Mouse (Mus musculus) intestine, embryonic 14.5 days (tissue): ENCODE measurements around the gene Med15. TPM values are rescaled to one million over a fixed set of nuclear protein-coding genes. Genes with fewer than 3 reads are reported as not detected.
"Not testable (repeated sequence)": the region's sequence is repeated elsewhere in the genome, so short reads cannot be mapped to it uniquely, and the experiment has no call there.

Experiments used
- ATAC-seq: fragments of 200-750 bp; cut with Nextera tagmentation; replicated peaks from 2 replicates; pipeline ENCODE4 v1.8.0; 2017; ENCODE audit warnings: low read depth, moderate number of reproducible peaks, moderate TSS enrichment, moderate library complexity; ENCODE audit not compliant: low FRiP score, low TSS enrichment
- DNase-seq: peaks from one replicate; pipeline ENCODE4 v3.0.0-alpha.2; 2018; ENCODE audit warnings: low spot score
- H3K27ac ChIP-seq: fragments of 300-500 bp; sonication (generic); 2 replicates; pipeline ENCODE4 v1.5.1; 2014; ENCODE audit warnings: low read depth, mild to moderate bottlenecking, control low read depth
- H3K27me3 ChIP-seq: fragments of 300-500 bp; sonication (generic); replicated peaks from 2 replicates; pipeline ENCODE4 v1.6.1; 2014; ENCODE audit warnings: low read length, control low read depth; ENCODE audit not compliant: control insufficient read depth, insufficient read depth
- H3K36me3 ChIP-seq: fragments of 300-500 bp; sonication (generic); 2 replicates; pipeline ENCODE4 v1.6.1; 2014; ENCODE audit warnings: low read length, control low read depth; ENCODE audit not compliant: control insufficient read depth, insufficient read depth
- H3K4me1 ChIP-seq: fragments of 300-500 bp; sonication (generic); replicated peaks from 2 replicates; pipeline ENCODE4 v1.6.1; 2014; ENCODE audit warnings: low read length, control low read depth, mixed read lengths; ENCODE audit not compliant: control insufficient read depth, insufficient read depth
- H3K4me2 ChIP-seq: fragments of 300-500 bp; sonication (generic); 2 replicates; pipeline ENCODE4 v1.6.1; 2014; ENCODE audit warnings: low read length
- H3K4me3 ChIP-seq: fragments of 300-500 bp; sonication (generic); 2 replicates; pipeline ENCODE4 v1.5.1; 2014; ENCODE audit warnings: low read depth, low read length, control low read depth, mixed read lengths
- H3K9ac ChIP-seq: fragments of 300-500 bp; sonication (generic); 2 replicates; pipeline ENCODE4 v1.6.1; 2014; ENCODE audit warnings: mild to moderate bottlenecking, low read length
- H3K9me3 ChIP-seq: fragments of 300-500 bp; sonication (generic); 2 replicates; pipeline ENCODE4 v1.6.1; 2016; ENCODE audit warnings: low read length, control low read depth; ENCODE audit not compliant: control insufficient read depth
- WGBS: fragments of 180-500 bp; shearing (Covaris S2); extraction: QIAGEN DNeasy Blood & Tissue Kit; methylation state at CpG from one replicate; pipeline ENCODE4 v1.1.7; 2014; 5-methylcytosine and 5-hydroxymethylcytosine counted together
- polyA plus RNA-seq: library from polyadenylated mRNA; unstranded; fragments of >200 nt; fragmentation: Nextera tagmentation; extraction: Ambion mirVana; gene quantifications from 2 replicates; pipeline ENCODE4 v1.2.1, GENCODE M21; 2014

Gene Med15
- polyA plus RNA-seq, 1 experiment from 2014 or later = 41.5 TPM

DNA sequence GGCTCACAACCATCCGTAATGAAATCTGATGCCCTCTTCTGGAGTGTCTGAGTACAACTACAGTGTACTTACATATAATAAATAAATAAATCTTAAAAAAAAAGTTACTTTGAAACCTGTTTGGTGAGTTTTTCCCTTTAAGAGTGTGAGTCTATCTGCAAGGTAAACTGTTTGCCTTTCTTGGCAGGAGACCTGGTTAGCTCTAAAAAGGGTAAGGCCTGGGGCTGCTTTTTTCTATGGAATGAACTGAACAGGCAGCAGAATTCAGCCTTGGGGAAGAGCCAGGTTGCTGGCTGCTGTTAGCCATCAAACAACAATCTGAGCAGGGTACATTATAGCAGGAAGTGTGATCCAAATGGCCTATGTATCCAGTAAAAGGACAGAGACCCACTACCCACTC lies 10.1 kb upstream of the Med15 start:
- Histone ChIP-seq H3K4me1 (no peaks in the 10 kb centered on the region), H3K9ac (no peak overlapping the region), H3K9me3 (no peaks in the 10 kb centered on the region), H3K4me3 (no peak overlapping the region), H3K27ac (no peak overlapping the region), H3K36me3 (no peaks in the 10 kb centered on the region), H3K4me2 (no peak overlapping the region), H3K27me3 (no peaks in the 10 kb centered on the region)
- 75% methylated on average over 1 of the region's 1 CpGs for WGBS
- DNase-seq = no peak
- no peak for ATAC-seq

DNA sequence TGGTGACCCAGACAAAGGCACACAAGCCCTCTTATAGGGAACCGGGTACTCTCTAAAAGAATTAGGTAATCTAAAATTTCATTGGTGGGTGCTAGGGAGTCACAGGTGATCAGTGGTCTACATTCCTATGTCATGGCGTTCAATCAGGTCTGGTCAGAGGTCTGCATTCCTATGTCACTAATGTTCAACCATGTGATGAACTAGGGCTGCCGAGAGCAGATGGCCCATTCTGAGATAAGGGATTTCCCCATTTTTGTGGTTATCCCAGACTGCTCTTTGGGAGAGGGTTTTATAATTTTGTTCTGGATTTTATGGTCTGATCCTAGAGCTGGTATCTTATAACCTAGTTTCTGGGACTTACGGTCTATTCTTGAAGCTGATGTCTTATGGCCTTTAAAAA lies 7.4 kb upstream of the Med15 start:
- Histone ChIP-seq H3K36me3 (no peaks in the 10 kb centered on the region), H3K9ac (no peak overlapping the region), H3K4me1 (no peaks in the 10 kb centered on the region), H3K27me3 (no peaks in the 10 kb centered on the region), H3K9me3 (no peaks in the 10 kb centered on the region), H3K27ac (no peak overlapping the region), H3K4me3 (no peak overlapping the region), H3K4me2 (no peak overlapping the region)
- ATAC-seq (no peak), DNase-seq (no peak)
- WGBS = 66% methylated on average over 4 of the region's 4 CpGs

DNA sequence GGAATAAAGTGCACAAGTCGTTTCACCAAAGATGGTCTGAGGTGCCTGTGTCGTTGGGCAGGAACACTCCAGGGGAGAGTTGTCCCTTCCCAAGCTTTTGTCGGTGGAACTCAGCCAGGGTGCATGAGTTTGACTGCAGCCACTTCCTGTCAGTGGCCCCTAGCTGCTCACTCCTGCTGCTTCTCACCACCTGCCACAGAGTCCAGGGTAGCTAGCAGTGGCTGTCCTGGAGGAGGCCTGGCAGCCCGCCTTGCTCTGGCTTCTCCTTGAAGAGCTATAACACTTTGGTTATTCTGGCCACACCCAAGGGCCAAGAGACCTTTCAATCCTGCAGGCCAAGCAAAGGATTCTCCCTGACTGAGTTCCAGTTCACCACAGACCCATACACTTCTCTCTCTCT lies 3.5 kb upstream of the Med15 start:
- ATAC-seq = no peak
- no peak overlapping the region for H3K4me3 ChIP-seq
- H3K27me3 ChIP-seq = no peaks in the 10 kb centered on the region
- no peaks in the 10 kb centered on the region for H3K9me3 ChIP-seq
- H3K36me3 ChIP-seq = no peaks in the 10 kb centered on the region
- H3K4me1 ChIP-seq = no peaks in the 10 kb centered on the region
- DNase-seq = no peak
- no peak overlapping the region for H3K27ac ChIP-seq
- H3K4me2 ChIP-seq = no peak overlapping the region
- no peak overlapping the region for H3K9ac ChIP-seq
- WGBS = 48% methylated on average over 4 of the region's 4 CpGs

DNA sequence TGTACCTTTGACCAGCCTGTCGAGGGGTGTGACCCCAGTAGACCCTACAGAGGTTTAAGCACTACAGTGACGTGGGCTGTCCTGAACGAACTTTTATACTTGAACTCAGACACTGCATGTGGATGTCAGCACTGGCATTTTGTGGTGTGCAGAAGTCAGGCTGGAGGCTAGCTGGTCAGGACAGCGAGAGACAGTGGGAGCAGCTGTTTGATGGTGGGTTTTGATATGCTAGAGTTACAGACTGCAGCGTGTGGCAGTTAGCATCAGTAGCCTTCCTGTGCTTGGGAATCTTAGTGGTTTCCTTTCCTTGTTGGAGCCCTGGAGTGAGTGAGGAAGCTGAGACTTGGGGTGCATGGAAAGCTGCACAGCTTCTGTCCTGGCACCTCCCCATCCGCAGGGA lies 2.2 kb upstream of the Med15 start:
- not testable (repeated sequence) for ATAC-seq, H3K27ac ChIP-seq, H3K4me2 ChIP-seq, H3K4me1 ChIP-seq, H3K9ac ChIP-seq, H3K4me3 ChIP-seq, H3K9me3 ChIP-seq, H3K27me3 ChIP-seq, H3K36me3 ChIP-seq, DNase-seq
- WGBS = 86% methylated on average over 6 of the region's 6 CpGs

DNA sequence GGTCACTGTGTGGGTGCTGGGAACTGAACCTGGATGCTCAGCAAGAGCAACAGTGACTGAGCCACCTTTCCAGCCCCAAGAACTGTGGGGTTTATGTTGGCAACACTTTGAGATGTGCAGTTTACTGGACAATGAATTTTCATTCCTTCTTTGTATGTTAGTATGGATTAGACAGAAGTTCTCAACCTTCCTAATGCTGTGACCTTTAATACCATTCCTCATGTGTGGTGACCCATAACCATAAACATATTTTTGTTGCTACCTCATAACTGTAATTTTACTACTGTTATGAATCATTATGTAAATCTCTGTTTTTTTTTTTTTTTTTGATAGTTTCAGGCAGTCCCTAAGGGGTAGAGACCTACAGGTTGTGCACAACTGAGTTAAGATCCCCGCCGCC lies 955 bp upstream of the Med15 start:
- Histone ChIP-seq H3K9ac (no peak overlapping the region), H3K4me2 (peak overlapping the region; percentile 37), H3K27ac (no peak overlapping the region), H3K27me3 (no peaks in the 10 kb centered on the region), H3K36me3 (no peaks in the 10 kb centered on the region), H3K4me1 (no peaks in the 10 kb centered on the region), H3K9me3 (no peaks in the 10 kb centered on the region), H3K4me3 (no peak overlapping the region)
- WGBS = 55% methylated on average over 2 of the region's 2 CpGs
- ATAC-seq (no peak), DNase-seq (no peak)

DNA sequence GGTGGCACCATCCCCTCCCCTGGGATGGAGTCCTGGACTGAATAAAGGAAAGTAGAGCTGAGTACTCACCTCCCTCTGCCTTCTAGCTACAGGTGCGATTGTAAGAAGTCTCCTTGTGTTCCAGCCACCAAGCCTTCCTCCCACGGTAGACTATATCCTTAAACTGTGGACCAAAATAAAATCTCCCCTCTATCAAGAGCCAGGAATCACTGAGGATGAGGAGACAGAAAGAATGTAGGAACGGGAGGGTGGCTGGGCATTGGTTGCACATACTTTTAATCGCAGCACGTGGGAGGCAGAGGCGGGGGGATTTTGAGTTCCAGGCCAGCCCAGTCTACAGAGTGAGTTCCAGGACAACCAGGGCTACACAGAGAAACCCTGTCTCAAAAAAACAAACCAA lies 260 bp downstream of the Med15 start:
- WGBS = 64% methylated on average over 6 of the region's 6 CpGs
- DNase-seq = no peak
- no peaks in the 10 kb centered on the region for H3K36me3 ChIP-seq
- no peak overlapping the region for H3K27ac ChIP-seq
- no peak overlapping the region for H3K4me3 ChIP-seq
- ATAC-seq = no peak
- no peak overlapping the region for H3K9ac ChIP-seq
- no peaks in the 10 kb centered on the region for H3K4me1 ChIP-seq
- H3K9me3 ChIP-seq = no peaks in the 10 kb centered on the region
- no peak overlapping the region for H3K4me2 ChIP-seq
- H3K27me3 ChIP-seq = no peaks in the 10 kb centered on the region

DNA sequence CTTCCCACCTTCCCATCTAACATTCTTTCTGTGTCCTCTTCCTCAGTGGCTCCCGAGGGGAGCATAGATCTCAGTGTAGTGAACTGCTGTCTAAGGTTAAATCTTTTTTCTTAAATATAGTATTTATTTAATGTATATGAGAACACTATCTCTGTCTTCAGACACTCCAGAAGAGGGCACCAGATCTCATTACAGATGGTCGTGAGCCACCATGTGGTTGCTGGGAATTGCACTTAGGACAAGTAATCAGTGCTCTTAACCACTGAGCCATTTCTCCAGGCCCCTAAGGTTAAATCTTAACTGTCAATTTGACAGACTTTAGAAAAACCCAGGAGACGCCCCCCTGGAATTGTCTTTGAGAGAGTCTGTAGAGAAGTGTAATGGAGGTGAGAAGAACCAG lies 670 bp downstream of the Med15 start:
- ATAC-seq = no peak
- Histone ChIP-seq H3K4me3 (no peak overlapping the region), H3K9ac (no peak overlapping the region), H3K27ac (no peak overlapping the region), H3K4me2 (no peak overlapping the region), H3K36me3 (no peaks in the 10 kb centered on the region), H3K4me1 (no peaks in the 10 kb centered on the region), H3K9me3 (no peaks in the 10 kb centered on the region), H3K27me3 (no peaks in the 10 kb centered on the region)
- DNase-seq = no peak
- 37% methylated on average over 3 of the region's 3 CpGs for WGBS

DNA sequence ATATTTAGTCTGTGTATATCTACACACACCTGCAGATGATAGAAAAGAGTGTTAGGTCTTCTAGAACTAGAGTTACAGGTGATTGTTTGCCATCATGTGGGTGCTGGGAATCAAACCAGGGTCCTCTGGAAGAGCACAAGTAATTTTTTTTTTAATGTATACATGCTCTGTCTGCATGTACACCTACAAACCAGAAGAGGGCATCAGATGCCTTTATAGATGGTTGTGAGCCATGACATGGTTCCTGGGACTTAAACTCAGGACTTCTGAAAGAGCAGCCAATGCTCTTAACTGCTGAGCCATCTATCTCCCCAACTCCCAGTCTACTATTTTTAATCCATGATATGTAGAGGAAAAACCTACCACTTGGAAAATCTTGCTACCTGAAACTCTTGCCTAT lies 2.7 kb downstream of the Med15 start:
- Histone ChIP-seq H3K36me3 (no peaks in the 10 kb centered on the region), H3K27ac (no peak overlapping the region), H3K27me3 (no peaks in the 10 kb centered on the region), H3K9ac (no peak overlapping the region), H3K4me2 (no peak overlapping the region), H3K9me3 (no peaks in the 10 kb centered on the region), H3K4me3 (no peak overlapping the region), H3K4me1 (no peaks in the 10 kb centered on the region)
- no peak for DNase-seq
- ATAC-seq = no peak

DNA sequence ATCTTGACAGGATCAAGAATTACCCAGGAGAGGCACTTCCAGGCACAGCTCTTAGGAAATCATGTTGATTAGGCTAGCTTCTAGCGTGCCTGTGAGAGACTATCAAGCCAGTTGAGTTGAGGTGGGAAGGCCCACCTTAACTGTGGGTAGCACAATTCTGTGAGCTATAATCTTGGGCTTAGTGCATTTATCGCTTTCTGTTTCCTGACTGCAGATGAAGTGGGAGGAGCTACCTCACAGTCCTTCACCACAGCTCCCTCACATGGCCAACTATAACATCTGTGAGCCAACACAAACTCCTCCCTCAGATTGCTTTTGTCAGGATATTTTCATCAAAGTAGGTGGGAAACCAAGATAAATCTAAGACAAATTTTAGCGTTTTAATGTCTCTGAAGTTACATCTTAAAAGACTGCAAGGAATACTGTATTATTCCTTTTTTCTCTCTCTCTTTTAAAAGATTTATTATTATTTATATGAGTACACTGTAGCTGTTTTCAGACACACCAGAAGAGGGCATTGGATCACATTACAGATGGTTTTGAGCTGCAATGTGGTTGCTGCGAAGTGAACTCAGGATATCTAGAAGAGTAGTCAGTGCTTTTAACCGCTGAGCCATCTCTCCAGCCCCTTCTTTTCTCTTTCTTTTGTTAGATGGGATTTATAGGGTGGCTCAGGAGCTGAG lies 5.4 kb downstream of the Med15 start:
- DNase-seq = peak; percentile 53
- Histone ChIP-seq H3K36me3 (no peaks in the 10 kb centered on the region), H3K27me3 (no peaks in the 10 kb centered on the region), H3K27ac (no peak overlapping the region), H3K9me3 (no peaks in the 10 kb centered on the region), H3K9ac (no peak overlapping the region), H3K4me3 (no peak overlapping the region), H3K4me1 (no peaks in the 10 kb centered on the region), H3K4me2 (no peak overlapping the region)
- WGBS = 16% methylated on average over 5 of the region's 5 CpGs
- no peak for ATAC-seq
